In the genomic region with DNA sequence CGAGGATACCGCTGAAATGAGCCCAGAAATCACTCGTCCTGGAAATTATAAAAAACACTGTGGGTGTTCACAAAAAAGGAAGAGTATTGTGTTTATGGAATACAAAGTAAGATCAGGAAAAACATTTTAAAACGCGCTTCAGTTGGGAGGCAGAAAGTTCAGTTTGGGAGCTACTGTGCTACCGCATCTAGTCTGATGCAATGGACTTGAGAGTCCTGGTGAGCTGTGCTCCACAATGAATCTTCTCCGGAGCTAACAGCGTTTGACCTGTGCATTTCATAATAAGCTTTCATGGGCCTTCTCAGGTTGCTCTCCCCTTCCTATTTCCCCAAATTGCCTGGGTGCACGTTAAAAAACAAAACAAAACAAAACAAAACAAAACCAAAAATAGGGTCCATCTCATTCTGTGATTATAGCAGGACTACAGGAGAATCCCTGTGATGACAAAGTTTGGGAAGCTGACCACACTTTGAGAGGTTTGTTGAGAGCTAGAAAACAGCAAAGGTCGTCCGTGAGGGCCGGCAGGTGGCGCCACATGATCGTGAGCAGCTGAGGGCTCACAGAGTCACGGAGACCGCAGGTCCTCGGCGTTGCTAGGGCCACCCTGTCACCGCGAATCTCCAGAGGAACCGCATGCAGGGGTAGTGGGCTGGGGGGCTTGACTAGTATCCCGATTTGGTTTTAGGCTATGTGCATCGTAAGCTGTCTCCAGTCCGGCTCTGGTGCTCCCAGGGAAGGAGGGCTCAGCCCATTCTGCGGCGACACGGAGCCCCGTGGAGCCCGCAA, we compare ENCODE assay signal across 8 mouse cellular contexts. TPM values are rescaled to one million over a fixed set of nuclear protein-coding genes. Genes with fewer than 3 reads are reported as not detected.
DNase-seq lines count a peak whose midpoint lies in the region; ATAC-seq and TF ChIP-seq lines count a peak whose summit lies in the region.

No protein-coding gene starts in this region.

- no peaks in the 10 kb centered on the region for H3K9me3 ChIP-seq in embryonic facial prominence, embryonic 14.5 days (ENCODE audit: control insufficient read depth, low read length)
- H3K9me3 ChIP-seq in heart, embryonic 10.5 days: no peaks in the 10 kb centered on the region
- no peaks in the 10 kb centered on the region for H3K9me3 ChIP-seq in kidney, embryonic 16.5 days (ENCODE audit: low read length)

- H3K4me1 ChIP-seq in embryonic facial prominence, embryonic 14.5 days (ENCODE audit: control insufficient read depth, insufficient read depth, low read length): peaks cover 24% of the 10 kb centered on the region
- peaks cover 27% of the 10 kb centered on the region for H3K4me1 ChIP-seq in heart, embryonic 10.5 days
- peaks cover 22% of the 10 kb centered on the region for H3K4me1 ChIP-seq in kidney, embryonic 16.5 days (ENCODE audit: insufficient read depth, low read length)
- H3K4me1 ChIP-seq in liver, adult 2 months (ENCODE audit: control insufficient read depth, insufficient read depth, low read length): peaks cover 7% of the 10 kb centered on the region; the same call in 1 of the 2 replicates

- peaks cover 4% of the 10 kb centered on the region; the same call in 1 of the 2 replicates for H3K79me2 ChIP-seq in liver, adult 2 months (ENCODE audit: control insufficient read depth, insufficient read depth, low read length)

- H3K4me3 ChIP-seq in embryonic facial prominence, embryonic 14.5 days (ENCODE audit: low read depth, low read length): peak overlapping the region; percentile 91
- H3K4me3 ChIP-seq in heart, embryonic 10.5 days: peak overlapping the region; percentile 90
- peak overlapping the region; percentile 89 for H3K4me3 ChIP-seq in kidney, embryonic 16.5 days (ENCODE audit: low read length)
- peak overlapping the region; percentile 65 for H3K4me3 ChIP-seq in liver, adult 2 months (ENCODE audit: insufficient read depth, low read depth, low read length)

- peak; percentile 97 for TF ChIP-seq CTCF in liver, adult 2 months (IDR thresholded peaks at IDR 0.05; ENCODE audit: low read depth, low read length)

- H3K36me3 ChIP-seq in embryonic facial prominence, embryonic 14.5 days (ENCODE audit: control insufficient read depth, insufficient read depth, low read length): no peaks in the 10 kb centered on the region
- no peaks in the 10 kb centered on the region for H3K36me3 ChIP-seq in heart, embryonic 10.5 days
- no peaks in the 10 kb centered on the region for H3K36me3 ChIP-seq in kidney, embryonic 16.5 days (ENCODE audit: insufficient read depth, low read length)
- H3K36me3 ChIP-seq in liver, adult 2 months (ENCODE audit: control insufficient read depth, insufficient read depth, low read length): no peaks in the 10 kb centered on the region

- WGBS in embryonic facial prominence, embryonic 14.5 days: 19% methylated on average over 29 of the region's 29 CpGs
- 17% methylated on average over 29 of the region's 29 CpGs for WGBS in heart, embryonic 10.5 days
- WGBS in kidney, embryonic 16.5 days: 18% methylated on average over 29 of the region's 29 CpGs
- WGBS in liver, adult 2 months: 18% methylated on average over 29 of the region's 29 CpGs

- TF ChIP-seq POLR2A in liver, adult 2 months (IDR thresholded peaks at IDR 0.05; ENCODE audit: extremely low read depth, insufficient read depth, low read length): no peak

- peak; percentile 92 for DNase-seq in 416B (ENCODE audit: low read depth)
- DNase-seq in adrenal gland, postnatal 14 days: peak; percentile 92
- DNase-seq in embryonic facial prominence, embryonic 14.5 days (ENCODE audit: low spot score): peak; percentile 88
- peak; percentile 92 for DNase-seq in heart, embryonic 10.5 days (ENCODE audit: low spot score)
- peak; percentile 69 for DNase-seq in liver, adult 2 months (ENCODE audit: extremely low read depth, low read depth, low spot score)
- DNase-seq in spleen, postnatal 36 days (ENCODE audit: low spot score in 2 of 2): peak; percentile 78 to 86

- H3K27ac ChIP-seq in embryonic facial prominence, embryonic 14.5 days (replicated peaks; ENCODE audit: low read depth, low read length): no peak overlapping the region
- H3K27ac ChIP-seq in heart, embryonic 10.5 days: peak overlapping the region; percentile 73
- H3K27ac ChIP-seq in kidney, embryonic 16.5 days (ENCODE audit: low read length): peak overlapping the region; percentile 55
- H3K27ac ChIP-seq in liver, adult 2 months (replicated peaks; ENCODE audit: insufficient read depth, low read depth, low read length): peak overlapping the region; percentile 66

- ATAC-seq in embryonic facial prominence, embryonic 14.5 days (ENCODE audit: low read depth): peak; percentile 70
- ATAC-seq in kidney, embryonic 16.5 days (ENCODE audit: low FRiP score, low TSS enrichment): peak; percentile 75
- ATAC-seq in monocyte, adult 5-6 weeks (replicated peaks; ENCODE audit: insufficient number of reproducible peaks, low FRiP score, low TSS enrichment, poor library complexity, severe bottlenecking): peak; percentile 56

- H3K27me3 ChIP-seq in embryonic facial prominence, embryonic 14.5 days (replicated peaks; ENCODE audit: control insufficient read depth, insufficient read depth, low read length): peaks cover 29% of the 10 kb centered on the region
- peaks cover 14% of the 10 kb centered on the region for H3K27me3 ChIP-seq in heart, embryonic 10.5 days (ENCODE audit: insufficient read depth, poor library complexity, severe bottlenecking)
- H3K27me3 ChIP-seq in kidney, embryonic 16.5 days (ENCODE audit: insufficient read depth, low read length): 0 out of 2 replicates have a peak, but pooled peaks cover 12% of the 10 kb centered on the region
- H3K27me3 ChIP-seq in liver, adult 2 months (ENCODE audit: control insufficient read depth, insufficient read depth, low read length): no peaks in the 10 kb centered on the region

- H3K9ac ChIP-seq in embryonic facial prominence, embryonic 14.5 days (ENCODE audit: low read depth, low read length): no peak overlapping the region; the same call in 1 of the 2 replicates
- peak overlapping the region; percentile 36; the same call in 1 of the 2 replicates for H3K9ac ChIP-seq in kidney, embryonic 16.5 days (replicated peaks; ENCODE audit: low read length)
- H3K9ac ChIP-seq in liver, adult 2 months (ENCODE audit: low read depth, low read length): peak overlapping the region; percentile 62

- H3K4me2 ChIP-seq in embryonic facial prominence, embryonic 14.5 days (ENCODE audit: low read depth, low read length): peak overlapping the region; percentile 91
- peak overlapping the region; percentile 99 for H3K4me2 ChIP-seq in kidney, embryonic 16.5 days (replicated peaks; ENCODE audit: low read depth, low read length)

RNA-seq across cellular contexts. Expression of a gene that starts 0.8 kb away (rescaled TPM):
- total RNA-seq in adrenal gland, postnatal 14 days (2021): 27.8 and 31.7 TPM in 2 replicates
- 4.2 and 5.1 TPM in 2 replicates for polyA plus RNA-seq in embryonic facial prominence, embryonic 14.5 days (2014; fragmentation: Nextera tagmentation; extraction: Ambion mirVana)
- 2.7 and 3.0 TPM in 2 replicates for polyA plus RNA-seq in heart, embryonic 10.5 days (2016; fragmentation: Nextera tagmentation; extraction: Ambion mirVana)
- 7.3 and 7.9 TPM in 2 replicates for polyA plus RNA-seq in kidney, embryonic 16.5 days (2015; fragmentation: Nextera tagmentation; extraction: Ambion mirVana)
- total RNA-seq in liver, adult 2 months (2014; rRNA removed): 4.4 and 5.3 TPM in 2 replicates
- 6.3 and 7.1 TPM in 2 replicates for polyA plus RNA-seq in liver, adult 2 months (2012; rRNA removed)
- 2.6 to 10.0 TPM (median 5.9 TPM) in 3 replicates for total RNA-seq in monocyte, adult 5-6 weeks (2017)

RNA-seq across cellular contexts. Expression of a gene that starts 53.3 kb away (rescaled TPM):
- 58.7 and 68.2 TPM in 2 replicates for total RNA-seq in adrenal gland, postnatal 14 days (2021)
- 19.4 and 24.1 TPM in 2 replicates for polyA plus RNA-seq in embryonic facial prominence, embryonic 14.5 days (2014; fragmentation: Nextera tagmentation; extraction: Ambion mirVana)
- polyA plus RNA-seq in heart, embryonic 10.5 days (2016; fragmentation: Nextera tagmentation; extraction: Ambion mirVana): 46.2 and 55.0 TPM in 2 replicates
- 54.8 and 57.0 TPM in 2 replicates for polyA plus RNA-seq in kidney, embryonic 16.5 days (2015; fragmentation: Nextera tagmentation; extraction: Ambion mirVana)
- 57.8 and 67.9 TPM in 2 replicates for total RNA-seq in liver, adult 2 months (2014; rRNA removed)
- polyA plus RNA-seq in liver, adult 2 months (2012; rRNA removed): 19.3 and 29.3 TPM in 2 replicates
- 43.3 to 130 TPM (median 45.7 TPM) in 3 replicates for total RNA-seq in monocyte, adult 5-6 weeks (2017)
